Mouse (Mus musculus) embryonic facial prominence, embryonic 11.5 days (tissue): ENCODE results near the gene Slc35b1. TPM values are rescaled to one million over a fixed set of nuclear protein-coding genes. Genes with fewer than 3 reads are reported as not detected.

ENCODE experiments used
- ATAC-seq: fragments of 200-750 bp; cut with Nextera tagmentation; replicated peaks from 2 replicates; pipeline ENCODE4 v1.8.0; 2017; ENCODE audit warnings: low read depth; ENCODE audit not compliant: insufficient number of reproducible peaks, low FRiP score, low TSS enrichment
- DNase-seq: peaks from one replicate; pipeline ENCODE4 v3.0.0-alpha.2; 2015; ENCODE audit warnings: low spot score
- H3K27ac ChIP-seq: fragments of 300-500 bp; sonication (generic); replicated peaks from 2 replicates; pipeline ENCODE4 v1.5.1; 2014; ENCODE audit warnings: mild to moderate bottlenecking, low read depth, low read length, control low read depth
- H3K27me3 ChIP-seq: fragments of 300-500 bp; sonication (generic); 2 replicates; pipeline ENCODE4 v1.6.1; 2014; ENCODE audit warnings: mild to moderate bottlenecking, low read length, moderate library complexity, mixed read lengths; ENCODE audit not compliant: control insufficient read depth, insufficient read depth
- H3K36me3 ChIP-seq: fragments of 300-500 bp; sonication (generic); replicated peaks from 2 replicates; pipeline ENCODE4 v1.6.1; 2014; ENCODE audit warnings: low read depth, mild to moderate bottlenecking, low read length, moderate library complexity, mixed read lengths; ENCODE audit not compliant: control insufficient read depth, insufficient read depth
- H3K4me1 ChIP-seq: fragments of 300-500 bp; sonication (generic); 2 replicates; pipeline ENCODE4 v1.6.1; 2014; ENCODE audit warnings: low read length, mixed read lengths; ENCODE audit not compliant: control insufficient read depth, insufficient read depth
- H3K4me2 ChIP-seq: fragments of 300-500 bp; sonication (generic); 2 replicates; pipeline ENCODE4 v1.6.1; 2014; ENCODE audit warnings: low read depth, mild to moderate bottlenecking, control low read depth, low read length, moderate library complexity
- H3K4me3 ChIP-seq: fragments of 300-500 bp; sonication (generic); 2 replicates; pipeline ENCODE4 v1.5.1; 2014; ENCODE audit warnings: low read depth, low read length, control low read depth
- H3K9ac ChIP-seq: fragments of 300-500 bp; sonication (generic); replicated peaks from 2 replicates; pipeline ENCODE4 v1.6.1; 2014; ENCODE audit warnings: mild to moderate bottlenecking, control low read depth, low read length
- H3K9me3 ChIP-seq: fragments of 300-500 bp; sonication (generic); replicated peaks from 2 replicates; pipeline ENCODE4 v1.6.1; 2016; ENCODE audit warnings: mild to moderate bottlenecking, low read length, inconsistent platforms, mixed read lengths; ENCODE audit not compliant: control insufficient read depth
- WGBS: fragments of 180-500 bp; shearing (Covaris S2); extraction: QIAGEN DNeasy Blood & Tissue Kit; methylation state at CpG from one replicate; pipeline ENCODE4 v1.1.7; 2014; 5-methylcytosine and 5-hydroxymethylcytosine counted together
- polyA plus RNA-seq: library from polyadenylated mRNA; unstranded; fragments of >200 nt; fragmentation: Nextera tagmentation; extraction: Ambion mirVana; gene quantifications from 2 replicates; pipeline ENCODE4 v1.2.1, GENCODE M21; 2014

Gene Slc35b1
- polyA plus RNA-seq, 1 experiment from 2014 or later: 125 TPM

DNA sequence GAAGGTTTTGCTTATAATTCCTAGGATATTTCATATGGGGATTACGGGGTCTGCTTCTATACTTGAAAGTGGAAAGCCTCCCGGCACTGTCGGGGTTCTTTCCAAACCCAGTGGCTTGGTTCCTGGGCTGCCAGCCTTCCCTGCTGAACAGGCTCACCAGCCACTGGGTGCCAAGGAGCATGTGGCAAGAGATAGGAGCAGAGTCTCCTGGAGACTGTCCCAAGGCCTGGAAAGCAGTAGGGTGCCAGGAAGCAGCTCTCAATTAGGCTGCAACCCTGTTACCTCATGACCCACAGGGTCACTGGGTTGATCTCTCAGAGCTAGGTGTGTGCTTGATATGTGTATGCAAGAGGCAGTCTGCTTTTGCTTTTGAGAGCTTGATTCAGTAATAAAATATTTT lies 28.1 kb downstream of the Slc35b1 start:
- H3K27ac ChIP-seq: no peak overlapping the region
- ATAC-seq (no peak), DNase-seq (no peak)
- H3K27me3 ChIP-seq: no peaks in the 10 kb centered on the region
- no peak overlapping the region for H3K4me2 ChIP-seq
- H3K9me3 ChIP-seq: no peaks in the 10 kb centered on the region
- no peak overlapping the region for H3K4me3 ChIP-seq
- H3K9ac ChIP-seq: no peak overlapping the region
- H3K36me3 ChIP-seq: no peaks in the 10 kb centered on the region
- WGBS: 89% methylated on average over 3 of the region's 3 CpGs
- no peaks in the 10 kb centered on the region for H3K4me1 ChIP-seq

DNA sequence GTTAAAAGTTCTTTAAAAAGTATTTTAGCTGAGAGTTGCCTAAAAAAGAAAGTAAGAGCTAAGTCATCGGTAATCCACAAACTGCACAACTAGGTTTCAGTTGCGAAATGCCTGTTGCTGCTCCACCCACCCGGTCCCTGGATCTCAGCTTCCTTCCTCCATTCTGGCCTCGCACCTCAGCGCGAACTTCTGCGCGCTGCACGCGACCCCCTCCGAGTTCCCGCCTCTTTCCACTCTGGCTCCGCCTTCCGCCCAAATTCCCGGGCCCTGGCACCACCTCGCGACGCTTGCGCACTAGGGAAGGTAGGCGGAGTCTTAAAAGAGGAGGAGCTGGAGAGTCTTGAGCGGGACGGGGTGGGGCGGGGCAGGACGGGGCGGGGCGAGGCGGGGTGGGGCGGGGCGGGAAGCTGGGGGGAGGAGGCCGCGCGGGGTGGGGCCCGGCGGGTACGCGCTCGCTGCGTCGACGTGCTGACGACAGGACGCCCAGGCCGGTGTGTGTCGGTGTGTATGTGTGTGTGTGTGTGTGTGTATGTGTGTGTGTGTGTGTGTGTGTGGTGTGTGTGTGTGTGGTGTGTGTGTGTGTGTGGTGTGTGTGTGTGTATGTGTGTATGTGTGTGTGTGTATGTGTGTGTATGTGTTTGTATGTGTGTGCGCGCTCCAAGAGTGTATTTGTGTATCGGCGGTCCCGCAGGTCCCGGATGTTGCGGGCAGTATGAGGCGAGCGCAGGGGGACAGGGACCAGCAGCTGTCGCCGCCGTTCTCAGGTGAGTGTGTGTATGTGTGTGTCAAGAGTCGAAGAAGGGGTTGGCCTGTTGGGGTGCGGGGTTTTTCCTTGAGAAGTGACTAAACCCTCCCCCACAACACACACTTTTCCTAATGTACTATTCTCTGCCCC lies 29.4 kb downstream of the Slc35b1 start, which contains the start of gene Spop:
TSS of gene Spop (plus strand) at position 440 of the 895 bp plus-strand sequence.
- H3K9ac ChIP-seq: peak within 1 kb of the TSS; percentile 63
- no peaks in the 10 kb centered on the region for H3K9me3 ChIP-seq
- peak; percentile 95 for DNase-seq
- no peaks in the 10 kb centered on the region for H3K36me3 ChIP-seq
- 3% methylated on average over 38 of the region's 58 CpGs for WGBS
- peak within 1 kb of the TSS; percentile 50 for H3K4me3 ChIP-seq
- H3K4me1 ChIP-seq: no peaks in the 10 kb centered on the region
- H3K27ac ChIP-seq: peak within 1 kb of the TSS; percentile 78
- peak; percentile 84 for ATAC-seq
- no peaks in the 10 kb centered on the region for H3K27me3 ChIP-seq
- H3K4me2 ChIP-seq: peak within 1 kb of the TSS; percentile 68

DNA sequence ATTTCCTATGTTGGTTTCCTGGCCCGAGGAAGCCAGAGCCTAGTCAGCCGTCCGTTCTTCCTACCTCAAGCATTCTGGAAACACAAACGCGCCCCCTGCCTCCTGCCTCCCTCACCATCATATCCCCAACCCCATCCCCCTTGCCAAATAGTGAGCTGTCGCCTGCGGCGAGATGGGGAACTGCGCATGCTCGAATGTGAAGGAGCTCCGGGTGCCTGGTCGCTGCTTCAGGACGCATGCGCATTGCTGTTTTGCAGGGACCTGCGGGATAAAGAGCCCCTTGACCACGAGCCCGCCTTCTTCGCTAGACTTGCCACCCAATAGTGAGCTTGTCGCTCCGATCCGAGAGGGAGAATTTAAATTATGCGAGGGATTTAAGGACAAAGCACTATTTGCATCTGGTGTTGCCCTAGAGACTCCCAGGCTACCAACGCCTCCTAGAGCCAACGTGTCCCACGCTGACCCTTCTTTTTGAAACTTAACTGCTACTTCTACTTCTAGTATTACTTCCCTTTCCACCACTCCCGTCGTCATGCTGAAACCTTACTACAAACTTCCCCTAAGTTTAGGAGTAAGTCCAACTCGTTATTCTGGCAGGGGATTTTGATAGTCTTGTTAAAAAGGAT lies 30.2 kb downstream of the Slc35b1 start:
- Histone ChIP-seq H3K27ac (peak overlapping the region; percentile 78), H3K4me3 (peak overlapping the region; percentile 50), H3K27me3 (no peaks in the 10 kb centered on the region), H3K9me3 (no peaks in the 10 kb centered on the region), H3K36me3 (no peaks in the 10 kb centered on the region), H3K4me1 (no peaks in the 10 kb centered on the region), H3K4me2 (peak overlapping the region; percentile 68), H3K9ac (peak overlapping the region; percentile 63)
- ATAC-seq (peak; percentile 83), DNase-seq (peak; percentile 99)
- under 1% methylated on average over 28 of the region's 28 CpGs for WGBS

DNA sequence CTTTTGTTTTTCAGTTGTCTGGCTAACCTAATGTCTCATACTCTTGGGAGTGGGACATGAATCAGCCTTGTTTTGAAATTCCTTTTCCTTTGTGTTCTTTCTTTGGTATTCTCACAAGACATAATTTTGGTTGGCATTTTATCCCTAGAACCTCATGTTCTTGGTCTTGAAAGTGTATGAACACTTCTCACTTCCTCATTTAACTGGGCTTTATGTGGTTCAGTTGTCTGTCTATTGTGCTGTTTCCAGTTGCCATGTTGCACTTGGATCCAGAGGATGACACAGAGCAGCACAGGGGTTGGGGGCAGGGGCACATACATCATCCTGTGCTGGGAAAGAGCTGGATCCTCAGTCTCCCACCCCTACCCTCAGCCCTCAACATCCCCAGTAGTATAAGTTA lies 31.4 kb downstream of the Slc35b1 start:
- Histone ChIP-seq H3K9ac (no peak overlapping the region), H3K27me3 (no peaks in the 10 kb centered on the region), H3K36me3 (no peaks in the 10 kb centered on the region), H3K27ac (no peak overlapping the region), H3K9me3 (no peaks in the 10 kb centered on the region), H3K4me3 (no peak overlapping the region), H3K4me1 (no peaks in the 10 kb centered on the region), H3K4me2 (no peak overlapping the region; the same call in 1 of the 2 replicates)
- DNase-seq: no peak
- ATAC-seq: no peak

DNA sequence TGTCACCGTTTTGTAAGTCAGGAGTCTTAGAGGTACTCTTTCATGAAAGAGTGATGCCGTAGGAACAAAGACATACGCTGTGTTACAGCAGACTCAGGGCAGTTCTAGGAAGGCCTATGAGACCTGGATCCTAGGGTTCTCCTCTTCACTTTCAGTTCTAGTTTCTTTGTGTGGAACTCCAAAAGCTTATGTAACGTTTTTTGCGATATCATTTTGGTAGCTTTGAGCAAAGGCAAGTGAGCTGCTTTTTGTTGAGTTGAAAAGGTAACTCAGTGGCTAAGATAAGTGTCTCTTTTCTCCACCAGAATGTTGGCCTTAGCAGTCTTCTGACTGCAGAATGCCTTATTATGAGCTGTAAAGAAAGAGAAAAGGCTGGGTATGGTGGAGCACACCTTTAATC lies 32.8 kb downstream of the Slc35b1 start:
- 89% methylated on average over 5 of the region's 5 CpGs for WGBS

DNA sequence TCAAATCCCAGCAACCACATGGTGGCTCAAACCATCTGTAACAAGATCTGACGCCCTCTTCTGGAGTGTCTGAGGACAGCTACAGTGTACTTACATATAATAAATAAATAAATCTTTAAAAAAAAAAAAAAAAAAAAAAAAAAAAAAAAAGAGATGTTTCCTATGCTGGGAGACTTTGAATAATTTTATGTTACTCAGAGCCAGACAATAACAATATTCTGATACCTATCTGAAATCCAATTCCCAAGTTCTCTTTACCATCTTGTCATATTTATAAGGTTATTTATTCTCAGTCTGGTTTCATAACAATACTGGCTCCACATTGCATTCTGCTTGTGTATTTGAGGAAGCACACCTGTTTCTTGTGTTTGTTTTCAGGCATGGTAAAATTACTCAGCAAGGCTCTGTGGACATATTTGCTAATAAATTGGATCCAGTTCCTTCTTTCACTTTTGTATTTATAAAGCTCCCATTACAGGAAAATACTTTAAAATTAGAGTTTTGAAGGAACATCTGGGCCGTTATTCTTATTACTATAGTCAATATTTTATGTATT lies 36.5 kb downstream of the Slc35b1 start:
- H3K9me3 ChIP-seq: no peaks in the 10 kb centered on the region
- H3K36me3 ChIP-seq: no peaks in the 10 kb centered on the region
- H3K9ac ChIP-seq: no peak overlapping the region
- WGBS: 89% methylated on average over 2 of the region's 2 CpGs
- H3K4me2 ChIP-seq: no peak overlapping the region
- no peaks in the 10 kb centered on the region for H3K27me3 ChIP-seq
- H3K4me1 ChIP-seq: no peaks in the 10 kb centered on the region
- H3K4me3 ChIP-seq: no peak overlapping the region
- no peak overlapping the region for H3K27ac ChIP-seq
- ATAC-seq: no peak
- DNase-seq: no peak

More for the DNA sequence above, 32.8 kb downstream of the Slc35b1 start:
- DNase-seq (no peak), ATAC-seq (no peak)
- H3K4me1 ChIP-seq: no peaks in the 10 kb centered on the region
- H3K9ac ChIP-seq: no peak overlapping the region
- no peaks in the 10 kb centered on the region for H3K27me3 ChIP-seq
- no peak overlapping the region for H3K4me2 ChIP-seq
- no peak overlapping the region for H3K27ac ChIP-seq
- H3K9me3 ChIP-seq: no peaks in the 10 kb centered on the region
- no peaks in the 10 kb centered on the region for H3K36me3 ChIP-seq
- H3K4me3 ChIP-seq: no peak overlapping the region

DNA sequence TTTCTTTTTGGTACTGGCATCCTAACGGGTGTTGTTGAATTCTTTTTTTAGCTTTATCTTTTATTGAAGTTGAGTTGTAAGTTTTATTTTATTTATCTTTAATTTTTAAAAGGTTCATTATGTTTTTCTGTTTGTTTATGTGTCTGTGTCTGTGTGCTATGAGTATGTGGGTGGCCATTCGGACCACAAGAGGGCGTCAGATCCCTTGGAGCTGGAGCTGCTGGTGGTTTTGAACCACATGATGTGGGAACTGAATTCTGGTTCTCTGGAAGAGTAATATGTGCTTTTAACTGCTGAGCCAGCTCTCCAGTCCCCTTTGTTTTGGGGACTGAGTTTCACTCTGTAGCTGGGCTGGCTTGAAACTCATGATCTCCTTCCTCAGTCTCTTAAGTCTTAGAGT lies 39.0 kb downstream of the Slc35b1 start:
- H3K9me3 ChIP-seq: no peaks in the 10 kb centered on the region

DNA sequence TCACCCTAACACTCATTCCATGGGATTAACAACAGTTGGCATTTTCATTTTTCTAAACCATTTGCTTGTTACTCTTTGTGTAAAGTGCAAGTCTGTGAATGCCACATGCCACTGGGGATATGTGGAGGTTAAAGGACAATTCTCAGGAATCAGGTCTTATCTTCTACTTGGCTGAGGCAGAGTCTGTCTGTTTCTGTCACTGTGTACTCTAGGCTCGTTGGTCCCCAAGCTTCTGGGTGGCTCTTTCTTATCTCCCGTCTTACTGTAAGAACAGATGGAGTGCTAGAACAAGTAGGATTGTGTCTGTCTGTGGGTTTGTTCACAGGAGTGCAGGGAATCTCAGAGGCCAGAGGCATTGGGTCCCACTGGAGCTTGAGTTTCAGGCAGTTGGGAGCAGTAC lies 46.9 kb downstream of the Slc35b1 start:
- no peak for DNase-seq

More for the DNA sequence above, 39.0 kb downstream of the Slc35b1 start:
- Histone ChIP-seq H3K4me1 (no peaks in the 10 kb centered on the region), H3K27me3 (no peaks in the 10 kb centered on the region), H3K27ac (no peak overlapping the region), H3K36me3 (no peaks in the 10 kb centered on the region), H3K4me2 (no peak overlapping the region), H3K4me3 (no peak overlapping the region), H3K9ac (no peak overlapping the region)
- no peak for ATAC-seq
- WGBS: 78% methylated on average over 3 of the region's 3 CpGs
- no peak for DNase-seq

More for the DNA sequence above, 46.9 kb downstream of the Slc35b1 start:
- no peaks in the 10 kb centered on the region for H3K27me3 ChIP-seq
- H3K36me3 ChIP-seq: no peaks in the 10 kb centered on the region
- no peak overlapping the region for H3K4me2 ChIP-seq
- no peak for ATAC-seq
- H3K4me3 ChIP-seq: no peak overlapping the region
- no peaks in the 10 kb centered on the region for H3K4me1 ChIP-seq
- no peaks in the 10 kb centered on the region for H3K9me3 ChIP-seq
- WGBS: 92% methylated on average over 2 of the region's 2 CpGs
- no peak overlapping the region for H3K27ac ChIP-seq
- no peak overlapping the region for H3K9ac ChIP-seq
